Mouse (Mus musculus) MEL (cell line): ENCODE measurements around the gene Thoc6. TPM values are rescaled to one million over a fixed set of nuclear protein-coding genes. Genes with fewer than 3 reads are reported as not detected.

Experiments used
- DNase-seq: peaks from one replicate; pipeline ENCODE4 v3.0.0; 2011; ENCODE audit warnings: low read depth, low spot score
- H3K27ac ChIP-seq: 2 replicates; pipeline ENCODE4 v1.5.1; 2012; ENCODE audit warnings: low read depth, mild to moderate bottlenecking, control low read depth, low read length, moderate library complexity; ENCODE audit not compliant: control insufficient read depth
- H3K27me3 ChIP-seq, 2 experiments: fragments of 150-350 bp in 1 of 2; sonication (generic) in 1 of 2; 2 replicates each; pipeline ENCODE4 v1.6.1; 2012; ENCODE audit warnings: low read length in 2 of 2, mild to moderate bottlenecking in 2 of 2, improper control_type of control experiment in 1 of 2, moderate library complexity in 1 of 2; ENCODE audit not compliant: insufficient read depth in 2 of 2, control insufficient read depth in 1 of 2
- H3K36me3 ChIP-seq, 2 experiments: 2 replicates each; pipeline ENCODE4 v1.6.1; 2012 to 2014; ENCODE audit warnings: low read length in 2 of 2, improper control_type of control experiment in 1 of 2, inconsistent platforms in 1 of 2, mild to moderate bottlenecking in 1 of 2; ENCODE audit not compliant: insufficient read depth in 2 of 2, control insufficient read depth in 1 of 2
- H3K4me1 ChIP-seq, 2 experiments: fragments of 150-350 bp in 1 of 2; sonication (generic) in 1 of 2; 2 replicates each; pipeline ENCODE4 v1.6.1; 2012; ENCODE audit warnings: low read length in 2 of 2, improper control_type of control experiment in 1 of 2, mild to moderate bottlenecking in 1 of 2; ENCODE audit not compliant: insufficient read depth in 2 of 2, control insufficient read depth in 1 of 2
- H3K4me3 ChIP-seq, 2 experiments: fragments of 150-350 bp in 1 of 2; sonication (generic) in 1 of 2; 2 replicates each; pipeline ENCODE4 v1.5.1; 2012; ENCODE audit warnings: low read depth in 2 of 2, low read length in 2 of 2, mild to moderate bottlenecking in 2 of 2, moderate library complexity in 2 of 2, control low read depth in 1 of 2, improper control_type of control experiment in 1 of 2; ENCODE audit not compliant: control insufficient read depth in 1 of 2, insufficient read depth in 1 of 2
- H3K79me2 ChIP-seq: 2 replicates; pipeline ENCODE4 v1.6.1; 2012; ENCODE audit warnings: mild to moderate bottlenecking, low read length, moderate library complexity; ENCODE audit not compliant: control insufficient read depth, poor library complexity, insufficient read depth
- H3K9ac ChIP-seq: 2 replicates; pipeline ENCODE4 v1.6.1; 2012; ENCODE audit warnings: low read depth, mild to moderate bottlenecking, control low read depth, low read length, moderate library complexity; ENCODE audit not compliant: control insufficient read depth, poor library complexity, severe bottlenecking
- H3K9me3 ChIP-seq: fragments of 150-350 bp; sonication (generic); replicated peaks from 2 replicates; pipeline ENCODE4 v1.6.1; 2012; ENCODE audit warnings: mild to moderate bottlenecking, low read length, improper control_type of control experiment, moderate library complexity; ENCODE audit not compliant: insufficient read depth
- CHD1 ChIP-seq: IDR thresholded peaks from 2 replicates; pipeline ENCODE4 v1.6.1; 2012; ENCODE audit warnings: low read depth, mild to moderate bottlenecking, inconsistent platforms, low read length, improper control_type of control experiment
- CHD2 ChIP-seq: IDR thresholded peaks from 2 replicates; pipeline ENCODE4 v1.6.1; 2011; ENCODE audit warnings: low read length, improper control_type of control experiment
- CTCF ChIP-seq, 3 experiments: IDR thresholded peaks in 2 of 3; conservative IDR thresholded peaks in 1 of 3; 2 replicates each; pipeline ENCODE4 v1.5.1; 2011 to 2012; ENCODE audit warnings: low read length in 3 of 3, low read depth in 2 of 3, mild to moderate bottlenecking in 2 of 3, improper control_type of control experiment in 1 of 3, inconsistent platforms in 1 of 3, mixed read lengths in 1 of 3, moderate library complexity in 1 of 3; ENCODE audit not compliant: control insufficient read depth in 1 of 3, insufficient read depth in 1 of 3, poor library complexity in 1 of 3, severe bottlenecking in 1 of 3
- ELF1 ChIP-seq: IDR thresholded peaks from 2 replicates; pipeline ENCODE4 v1.6.1; 2014; ENCODE audit warnings: low read depth, mild to moderate bottlenecking, inconsistent platforms, low read length, improper control_type of control experiment, moderate library complexity
- EP300 ChIP-seq, 2 experiments: IDR thresholded peaks; 2 replicates each; pipeline ENCODE4 v1.6.1; 2011; ENCODE audit warnings: improper control_type of control experiment in 2 of 2, low read length in 2 of 2, low read depth in 1 of 2, mild to moderate bottlenecking in 1 of 2
- ETS1 ChIP-seq: IDR thresholded peaks from 2 replicates; pipeline ENCODE4 v1.6.1; 2012; ENCODE audit warnings: low read depth, mild to moderate bottlenecking, inconsistent platforms, low read length, improper control_type of control experiment, moderate library complexity
- GATA1 ChIP-seq: IDR thresholded peaks from 2 replicates; pipeline ENCODE4 v1.6.1; 2011; ENCODE audit warnings: low read depth, low read length, improper control_type of control experiment
- MAFK ChIP-seq: IDR thresholded peaks from 2 replicates; pipeline ENCODE4 v1.6.1; 2011; ENCODE audit warnings: low read depth, mild to moderate bottlenecking, low read length, improper control_type of control experiment, borderline replicate concordance
- MYB ChIP-seq: IDR thresholded peaks from 2 replicates; pipeline ENCODE4 v1.6.1; 2011; ENCODE audit warnings: mild to moderate bottlenecking, low read depth, low read length, improper control_type of control experiment
- POLR2AphosphoS5 ChIP-seq: IDR thresholded peaks from 2 replicates; pipeline ENCODE4 v1.6.1; 2012; ENCODE audit warnings: low read depth, borderline replicate concordance, mild to moderate bottlenecking, inconsistent platforms, low read length, moderate library complexity, mixed read lengths
- RAD21 ChIP-seq: IDR thresholded peaks from 2 replicates; pipeline ENCODE4 v1.6.1; 2011; ENCODE audit warnings: mild to moderate bottlenecking, low read depth, low read length, improper control_type of control experiment
- RCOR1 ChIP-seq: IDR thresholded peaks from 2 replicates; pipeline ENCODE4 v1.6.1; 2012; ENCODE audit warnings: low read depth, mild to moderate bottlenecking, inconsistent platforms, low read length, improper control_type of control experiment
- SIN3A ChIP-seq: IDR thresholded peaks from 2 replicates; pipeline ENCODE4 v1.6.1; 2012; ENCODE audit warnings: low read length, improper control_type of control experiment, inconsistent platforms
- SMC3 ChIP-seq: IDR thresholded peaks from 2 replicates; pipeline ENCODE4 v1.6.1; 2011; ENCODE audit warnings: low read depth, low read length, improper control_type of control experiment
- TBP ChIP-seq: IDR thresholded peaks from 2 replicates; pipeline ENCODE4 v1.8.0; 2011; ENCODE audit warnings: low read depth, low read length, improper control_type of control experiment
- UBTF ChIP-seq: IDR thresholded peaks from 2 replicates; pipeline ENCODE4 v1.6.1; 2012; ENCODE audit warnings: low read depth, mild to moderate bottlenecking, inconsistent platforms, low read length, improper control_type of control experiment, moderate library complexity, borderline replicate concordance; ENCODE audit not compliant: insufficient read depth
- ZC3H11A ChIP-seq: IDR thresholded peaks from 2 replicates; pipeline ENCODE4 v1.6.1; 2012; ENCODE audit warnings: low read depth, mild to moderate bottlenecking, inconsistent platforms, low read length, improper control_type of control experiment
- ZKSCAN1 ChIP-seq: IDR thresholded peaks from 2 replicates; pipeline ENCODE4 v1.6.1; 2012; ENCODE audit warnings: low read depth, mild to moderate bottlenecking, inconsistent platforms, low read length, improper control_type of control experiment, moderate library complexity
- ZMIZ1 ChIP-seq: IDR thresholded peaks from 2 replicates; pipeline ENCODE4 v1.6.1; 2012; ENCODE audit warnings: low read depth, mild to moderate bottlenecking, inconsistent platforms, low read length, improper control_type of control experiment, moderate library complexity
- ZNF384 ChIP-seq: IDR thresholded peaks from 2 replicates; pipeline ENCODE4 v1.6.1; 2012; ENCODE audit warnings: low read depth, mild to moderate bottlenecking, inconsistent platforms, low read length, improper control_type of control experiment
- polyA plus RNA-seq, 2 experiments: library from polyadenylated mRNA; stranded (reverse) in 1 of 2; unstranded in 1 of 2; fragments of >175 nt in 1 of 2; fragments of >200 nt in 1 of 2; gene quantifications; 2 replicates each; pipeline versions ENCODE4 v1.2.1 to v1.2.4; 2012; ENCODE audit warnings: low replicate concordance in 2 of 2, low read depth in 1 of 2; ENCODE audit not compliant: insufficient read length in 2 of 2, insufficient read depth in 1 of 2, missing spikeins in 1 of 2
- total RNA-seq: library from RNA; depleted of rRNA; stranded (reverse); fragments of 300-350 nt; gene quantifications from 2 replicates; pipeline ENCODE4 v1.2.3, GENCODE M21; 2012

Thoc6 gene
- total and polyA plus RNA-seq, 3 experiments: 26.4 to 62.9 TPM; not detected in 1

DNA sequence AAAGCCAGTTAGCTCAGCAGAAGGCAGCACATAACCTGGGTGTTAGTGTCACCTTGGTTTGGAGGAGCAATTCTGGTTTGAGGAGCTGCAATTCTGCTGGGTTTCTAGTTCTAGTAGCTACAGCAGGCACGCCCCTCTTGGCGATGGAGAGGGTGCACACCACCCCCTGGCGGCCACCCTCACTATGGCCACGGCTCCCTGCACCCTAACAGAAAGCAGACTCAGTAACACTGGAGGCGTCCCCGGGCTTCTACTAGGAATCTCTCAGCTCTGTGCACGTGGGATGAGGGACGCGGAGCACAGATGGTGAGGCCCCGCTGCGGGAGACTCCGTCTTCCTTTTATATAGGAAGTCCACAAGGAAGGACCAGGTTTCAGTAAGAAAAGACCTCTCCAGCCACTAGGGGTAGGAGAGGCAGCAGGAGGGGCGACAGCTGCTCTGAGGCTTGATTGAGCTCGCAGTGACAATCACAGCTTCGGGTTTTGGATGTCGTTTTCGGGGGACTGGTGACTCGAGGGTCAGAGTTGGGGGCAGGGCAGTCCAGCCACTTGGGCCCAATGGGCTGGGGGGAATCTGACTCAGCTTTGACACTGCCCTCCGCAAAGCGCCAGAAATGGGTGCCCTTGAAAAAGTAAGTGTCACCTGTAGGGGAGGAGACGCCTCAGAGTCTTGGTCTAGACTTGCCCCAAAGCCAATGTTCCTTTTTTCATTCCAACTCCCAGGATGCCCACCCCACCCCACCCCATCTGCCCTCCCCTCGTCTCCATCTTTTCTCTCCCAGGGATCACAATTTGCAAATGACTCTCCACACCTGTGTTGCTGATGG, 43.3 kb downstream of the Thoc6 start:
- peaks cover 0 to 7% of the 10 kb centered on the region in 2 experiments; a peak in 2 of 4 replicates for H3K27me3 ChIP-seq
- TF ChIP-seq MYB (no peak), ZC3H11A (peak; percentile 53), CHD1 (no peak), RAD21 (peak; percentile 66), SMC3 (peak; percentile 61), CTCF (IDR thresholded peaks at IDR 0.05 in 2 of 3, conservative IDR thresholded peaks at IDR 0.05 in 1 of 3; ENCODE audit: control insufficient read depth in 1 of 3, insufficient read depth in 1 of 3, low read depth in 2 of 3, low read length in 3 of 3, poor library complexity in 1 of 3, severe bottlenecking in 1 of 3) (peak; percentile 62 to 91 (median 75))
- peak; percentile 69 for DNase-seq
- no peaks in the 10 kb centered on the region for H3K36me3 ChIP-seq
- H3K4me1 ChIP-seq: no peaks in the 10 kb centered on the region
- no peak overlapping the region for H3K9ac ChIP-seq
- no peaks in the 10 kb centered on the region for H3K79me2 ChIP-seq
- H3K9me3 ChIP-seq: no peaks in the 10 kb centered on the region
- no peak overlapping the region for H3K4me3 ChIP-seq
- H3K27ac ChIP-seq: no peak overlapping the region

DNA sequence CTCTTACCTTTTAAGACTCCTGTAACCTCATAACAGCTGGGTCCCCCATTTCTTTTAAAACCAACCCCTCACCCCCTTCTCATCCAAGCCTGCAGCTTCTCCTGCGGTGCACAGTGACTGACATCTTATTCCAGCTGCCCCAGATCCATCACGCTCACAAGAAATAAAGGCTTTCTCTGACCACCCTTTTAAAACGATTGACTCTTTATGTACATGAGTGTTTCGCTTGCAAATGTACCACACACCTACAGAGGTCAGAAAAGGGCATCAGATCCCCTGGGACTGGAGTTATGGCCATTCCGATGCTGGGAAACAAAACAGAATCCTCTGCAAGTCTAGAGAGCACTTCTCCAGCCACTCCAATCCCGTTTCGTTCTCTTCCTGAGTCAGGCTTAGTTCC, 45.9 kb downstream of the Thoc6 start:
- H3K4me3 ChIP-seq: no peak overlapping the region
- H3K9me3 ChIP-seq: no peaks in the 10 kb centered on the region
- H3K36me3 ChIP-seq: no peaks in the 10 kb centered on the region
- H3K4me1 ChIP-seq: no peaks in the 10 kb centered on the region
- TF ChIP-seq ZKSCAN1 (no peak), ZC3H11A (no peak), EP300 (IDR thresholded peaks at IDR 0.05; ENCODE audit: low read depth in 1 of 2, low read length in 2 of 2) (no peak), ETS1 (no peak), CHD2 (no peak), RCOR1 (no peak), GATA1 (no peak), TBP (no peak), ZNF384 (no peak), SIN3A (no peak), CTCF (IDR thresholded peaks at IDR 0.05 in 2 of 3, conservative IDR thresholded peaks at IDR 0.05 in 1 of 3; ENCODE audit: control insufficient read depth in 1 of 3, insufficient read depth in 1 of 3, low read depth in 2 of 3, low read length in 3 of 3, poor library complexity in 1 of 3, severe bottlenecking in 1 of 3) (no peak), MAFK (no peak), ZMIZ1 (no peak), ELF1 (no peak), POLR2AphosphoS5 (no peak), UBTF (no peak)
- TF ChIP-seq, all 39 proteins: peak for 0
- no peaks in the 10 kb centered on the region for H3K79me2 ChIP-seq
- H3K9ac ChIP-seq: no peak overlapping the region
- no peak overlapping the region for H3K27ac ChIP-seq
- peaks cover 1 to 2% of the 10 kb centered on the region in 2 experiments; a peak in 3 of 4 replicates for H3K27me3 ChIP-seq
- DNase-seq: no peak
